Mouse (Mus musculus): ENCODE measurements around the gene Olfr972. TPM values are rescaled to one million over a fixed set of nuclear protein-coding genes. Genes with fewer than 3 reads are reported as not detected.

The Olfr972 gene
- not detected for polyA plus RNA-seq (2017; shearing (Covaris generic))

DNA sequence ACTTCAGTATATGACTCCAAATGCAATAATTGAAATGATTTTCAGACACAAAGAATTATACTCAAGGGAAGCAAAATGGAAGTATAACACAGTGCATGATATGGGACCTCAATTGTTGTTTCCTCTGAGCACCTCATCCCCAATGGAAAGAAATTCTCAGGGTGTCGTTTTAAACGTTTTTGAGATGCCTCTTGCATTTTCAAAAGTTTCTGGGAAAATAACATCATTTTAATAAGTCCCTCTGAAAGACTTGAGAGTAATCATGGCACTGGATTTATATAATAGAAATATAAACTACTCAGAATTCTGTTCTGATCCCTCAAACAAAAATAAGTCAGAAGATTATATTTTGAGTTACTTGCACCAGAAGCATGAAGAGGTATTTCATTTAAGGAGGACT is at the start of gene Olfr972:
Gene Olfr972 (plus strand): TSS at position 301 of the 400 bp plus-strand sequence.

DNA sequence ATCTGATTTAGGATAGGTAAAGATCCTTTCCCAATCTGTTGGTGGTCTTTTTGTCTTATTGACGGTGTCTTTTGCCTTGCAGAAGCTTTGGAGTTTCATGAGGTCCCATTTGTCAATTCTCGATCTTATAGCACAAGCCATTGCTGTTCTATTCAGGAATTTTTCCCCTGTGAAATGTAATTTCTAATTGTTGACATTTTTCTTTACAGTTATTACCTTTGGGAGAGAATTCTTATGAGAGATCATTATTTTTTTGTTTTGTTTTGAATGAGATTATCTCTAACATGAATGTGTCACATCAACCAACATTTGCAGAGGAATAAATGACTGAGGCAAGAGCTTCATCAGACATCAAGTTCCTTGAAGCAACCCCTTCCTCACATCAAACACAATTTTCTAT is 29.6 kb upstream of the Olfr972 start, which contains the start of gene Olfr971:
Gene Olfr971 (plus strand): TSS at position 301 of the 400 bp plus-strand sequence.

DNA sequence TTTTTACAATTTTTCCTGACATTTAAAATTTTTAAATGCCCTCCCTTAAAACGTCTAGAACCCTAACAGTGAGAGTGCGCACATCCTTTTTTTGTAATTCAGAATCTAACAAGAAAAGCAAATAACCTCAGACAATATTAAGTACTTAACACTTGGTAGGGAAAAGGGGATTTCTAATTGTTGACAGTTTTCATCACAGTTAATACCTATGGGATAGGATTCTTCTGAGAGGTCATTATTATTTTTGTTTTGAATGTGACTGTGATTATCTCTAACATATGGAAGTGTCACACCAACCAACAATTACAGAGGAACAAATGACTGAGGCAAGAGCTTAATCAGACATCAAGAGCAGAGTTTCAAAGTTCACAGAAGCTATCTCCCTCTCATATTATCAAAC is 40.8 kb downstream of the Olfr972 start, which contains the start of gene Olfr229:
Gene Olfr229 (plus strand): TSS at position 301 of the 400 bp plus-strand sequence.

Other genes with a start within 250 kb of the Olfr972 start
- gene Olfr960, start 245.0 kb upstream of the Olfr972 start, polyA plus RNA-seq (2017; shearing (Covaris generic)) = not detected
- not detected for gene Olfr961, start 221.3 kb upstream of the Olfr972 start, polyA plus RNA-seq (2017; shearing (Covaris generic))
- gene Olfr963, start 199.2 kb upstream of the Olfr972 start, polyA plus RNA-seq (2017; shearing (Covaris generic)) = not detected
- not detected for gene Olfr149, start 159.3 kb upstream of the Olfr972 start, polyA plus RNA-seq (2017; shearing (Covaris generic))
- gene Olfr965, start 155.1 kb upstream of the Olfr972 start, polyA plus RNA-seq (2017; shearing (Covaris generic)) = not detected
- gene Olfr150, start 135.4 kb upstream of the Olfr972 start, polyA plus RNA-seq (2017; shearing (Covaris generic)) = not detected
- not detected for gene Olfr967, start 120.2 kb upstream of the Olfr972 start, polyA plus RNA-seq (2017; shearing (Covaris generic))
- gene Olfr968, start 83.2 kb upstream of the Olfr972 start, polyA plus RNA-seq (2017; shearing (Covaris generic)) = not detected
- not detected for gene Olfr969, start 75.5 kb upstream of the Olfr972 start, polyA plus RNA-seq (2017; shearing (Covaris generic))
- gene Olfr970, start 57.6 kb upstream of the Olfr972 start, polyA plus RNA-seq (2017; shearing (Covaris generic)) = not detected
- not detected for gene Olfr971, start 29.5 kb upstream of the Olfr972 start, polyA plus RNA-seq (2017; shearing (Covaris generic))
- not detected for gene Olfr229, start 40.9 kb downstream of the Olfr972 start, polyA plus RNA-seq (2017; shearing (Covaris generic))
- gene Olfr974, start 71.1 kb downstream of the Olfr972 start, polyA plus RNA-seq (2017; shearing (Covaris generic)) = 0.14 TPM
- gene Olfr975, start 85.6 kb downstream of the Olfr972 start, polyA plus RNA-seq (2017; shearing (Covaris generic)) = not detected
- gene Olfr976, start 94.7 kb downstream of the Olfr972 start, polyA plus RNA-seq (2017; shearing (Covaris generic)) = not detected
- gene Olfr978, start 125.7 kb downstream of the Olfr972 start, polyA plus RNA-seq (2017; shearing (Covaris generic)) = not detected
- not detected for gene Olfr979, start 137.0 kb downstream of the Olfr972 start, polyA plus RNA-seq (2017; shearing (Covaris generic))
- not detected for gene Olfr980, start 143.2 kb downstream of the Olfr972 start, polyA plus RNA-seq (2017; shearing (Covaris generic))
- not detected for gene Olfr981, start 155.0 kb downstream of the Olfr972 start, polyA plus RNA-seq (2017; shearing (Covaris generic))
- 0.09 TPM for gene Olfr982, start 207.4 kb downstream of the Olfr972 start, polyA plus RNA-seq (2017; shearing (Covaris generic))
- gene Olfr983, start 227.2 kb downstream of the Olfr972 start, polyA plus RNA-seq (2017; shearing (Covaris generic)) = not detected
- 0.09 TPM for gene Olfr984, start 247.8 kb downstream of the Olfr972 start, polyA plus RNA-seq (2017; shearing (Covaris generic))